Mouse (Mus musculus) small intestine, adult 2 months (tissue): ENCODE measurements at regions not wholly inside any gene's neighbourhood (a gene's known extent, or its start where the extent isn't known, plus 50 kb on each side); places are given as distances from the start of the nearest gene placed in this dataset.

Experiments
- H3K27ac ChIP-seq: fragments of 200-500 bp; 2 replicates; pipeline ENCODE4 v1.5.1; 2012; ENCODE audit warnings: low read depth, low read length, control low read depth, inconsistent platforms; ENCODE audit not compliant: insufficient read depth
- H3K27me3 ChIP-seq: fragments of 200-500 bp; 2 replicates; pipeline ENCODE4 v1.6.1; 2012; ENCODE audit warnings: mild to moderate bottlenecking, moderate library complexity, low read length, inconsistent platforms; ENCODE audit not compliant: control insufficient read depth, insufficient read depth
- H3K36me3 ChIP-seq: fragments of 200-500 bp; 2 replicates; pipeline ENCODE4 v1.6.1; 2012; ENCODE audit warnings: mild to moderate bottlenecking, low read length, control low read depth, inconsistent platforms; ENCODE audit not compliant: control insufficient read depth, insufficient read depth
- H3K4me1 ChIP-seq: fragments of 200-500 bp; 2 replicates; pipeline ENCODE4 v1.6.1; 2012; ENCODE audit warnings: low read length, inconsistent platforms, mixed read lengths; ENCODE audit not compliant: control insufficient read depth, insufficient read depth, insufficient read length
- H3K4me3 ChIP-seq: fragments of 200-500 bp; 2 replicates; pipeline ENCODE4 v1.5.1; 2012; ENCODE audit warnings: low read depth, mild to moderate bottlenecking, control low read depth, inconsistent platforms, low read length, moderate library complexity
- CTCF ChIP-seq: fragments of 200-500 bp; IDR thresholded peaks from 2 replicates; pipeline ENCODE4 v1.5.1; 2012; ENCODE audit warnings: low read depth, mild to moderate bottlenecking, control low read depth, inconsistent platforms, low read length, moderate library complexity, mixed read lengths; ENCODE audit not compliant: insufficient replicate concordance, insufficient read length; ENCODE audit errors: extremely low read depth
- POLR2A ChIP-seq: fragments of 200-500 bp; IDR thresholded peaks from 2 replicates; pipeline ENCODE4 v1.6.1; 2012; ENCODE audit warnings: low read depth, mild to moderate bottlenecking, control low read depth, inconsistent platforms, low read length, moderate library complexity
- WGBS: fragments of 180-500 bp; shearing (Covaris S2); methylation state at CpG from one replicate; pipeline ENCODE4 v1.1.7; 2018; 5-methylcytosine and 5-hydroxymethylcytosine counted together

DNA sequence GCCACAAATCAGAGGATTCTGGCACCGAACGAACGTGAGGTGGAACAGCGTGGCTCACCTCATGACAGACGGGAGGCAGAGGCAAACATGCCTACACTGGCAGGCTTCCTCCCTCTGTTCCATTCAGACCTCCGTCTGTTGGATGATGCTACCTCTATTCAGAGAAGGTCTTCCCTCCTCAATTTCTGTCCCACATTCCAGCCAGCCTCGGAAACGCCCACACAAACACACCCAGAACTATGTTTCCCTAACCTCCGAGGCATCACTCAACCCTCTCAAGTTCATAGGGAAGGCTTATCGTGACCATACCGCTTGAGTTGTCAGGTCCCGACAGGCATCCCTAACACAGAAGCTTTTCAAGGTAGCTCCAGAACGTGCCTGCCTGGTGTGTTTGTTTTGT lies 68.3 kb upstream of the Tgif1 start:
- no peaks in the 10 kb centered on the region for H3K4me1 ChIP-seq
- no peak overlapping the region for H3K4me3 ChIP-seq
- whole genome bisulfite sequencing, result 51% methylated on average over 13 of the region's 13 CpGs
- no peak for TF ChIP-seq POLR2A
- TF ChIP-seq CTCF, result no peak
- H3K27ac ChIP-seq, result no peak overlapping the region
- no peaks in the 10 kb centered on the region for H3K27me3 ChIP-seq
- H3K36me3 ChIP-seq, result no peaks in the 10 kb centered on the region

GRCm38 (mm10) chr17:70920181-70920580 lies 66.8 kb upstream of the Tgif1 start:
- Histone ChIP-seq H3K36me3 (no peaks in the 10 kb centered on the region), H3K4me3 (no peak overlapping the region), H3K27ac (no peak overlapping the region), H3K27me3 (no peaks in the 10 kb centered on the region), H3K4me1 (no peaks in the 10 kb centered on the region)
- TF ChIP-seq POLR2A (no peak), CTCF (no peak)

DNA sequence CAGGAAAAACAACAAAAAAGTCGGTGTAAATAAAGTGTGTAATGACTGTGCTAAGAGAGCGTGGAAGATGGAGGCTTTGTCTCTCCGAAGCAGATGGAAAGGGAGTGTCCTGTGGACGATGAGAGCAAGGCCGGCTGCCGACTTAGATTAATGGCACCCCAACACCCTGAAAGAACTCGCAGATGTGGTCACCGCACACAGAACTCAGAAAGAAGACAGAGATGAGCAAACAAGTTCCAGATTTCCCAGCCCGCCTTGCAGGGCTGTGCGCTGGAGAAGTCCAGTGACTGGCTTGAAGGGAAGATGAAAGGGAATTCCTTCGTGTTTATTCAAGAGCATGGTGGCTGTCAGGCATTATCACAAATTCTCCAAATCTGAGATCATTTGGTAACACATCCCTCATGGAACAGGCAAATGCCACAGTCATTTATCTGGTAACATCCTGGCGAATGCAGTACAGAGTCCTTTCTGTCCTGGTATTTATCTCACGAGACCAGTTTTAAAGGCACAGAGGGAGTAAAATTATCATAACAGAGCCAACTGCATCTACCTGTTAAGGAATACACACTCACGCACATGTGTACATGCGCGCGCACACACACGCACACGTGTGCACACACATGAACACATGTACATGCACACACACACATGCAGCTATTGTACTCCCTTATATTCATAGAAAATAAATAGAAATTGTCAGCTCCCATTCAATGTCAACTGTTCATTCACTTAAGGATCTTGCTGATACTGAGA lies 64.0 kb upstream of the Tgif1 start:
- Histone ChIP-seq H3K27ac (no peak overlapping the region), H3K27me3 (no peaks in the 10 kb centered on the region), H3K4me1 (no peaks in the 10 kb centered on the region), H3K4me3 (no peak overlapping the region), H3K36me3 (no peaks in the 10 kb centered on the region)
- WGBS, result 72% methylated on average over 19 of the region's 19 CpGs
- TF ChIP-seq CTCF, result no peak
- TF ChIP-seq POLR2A, result no peak

DNA sequence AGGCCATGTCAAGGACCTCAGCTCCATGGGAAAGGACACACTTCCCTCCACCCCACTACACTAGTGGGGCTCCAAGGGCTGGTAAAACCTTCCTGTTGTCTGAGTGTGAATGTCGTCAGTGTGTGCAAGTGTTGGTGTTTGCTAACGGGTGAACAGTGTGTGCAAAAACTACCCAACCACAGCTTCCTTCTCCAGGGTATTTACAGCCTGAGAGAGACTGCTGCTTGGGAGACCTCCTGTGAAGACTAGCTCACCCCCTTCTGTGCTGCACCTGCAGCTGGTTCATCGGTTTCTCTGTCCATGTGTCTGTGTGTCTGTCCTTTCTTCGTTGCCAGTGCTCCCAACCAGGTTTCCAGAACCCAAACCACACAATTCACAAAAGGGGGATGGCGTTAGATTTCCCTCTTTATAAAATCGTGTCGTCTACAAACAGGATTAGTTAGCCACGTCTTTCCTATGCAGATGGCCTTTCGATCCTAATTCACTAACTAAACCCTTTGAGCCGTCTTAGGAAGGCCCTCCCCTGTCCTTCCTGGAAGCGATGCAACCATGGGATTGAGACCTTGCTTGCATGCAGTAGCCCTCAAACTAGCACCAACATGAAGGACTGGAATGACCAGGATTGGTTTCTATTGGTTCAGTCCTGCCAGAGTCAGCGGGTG lies 62.9 kb upstream of the Tgif1 start:
- WGBS, result 82% methylated on average over 12 of the region's 12 CpGs
- Histone ChIP-seq H3K27me3 (no peaks in the 10 kb centered on the region), H3K36me3 (no peaks in the 10 kb centered on the region), H3K4me3 (no peak overlapping the region), H3K4me1 (no peaks in the 10 kb centered on the region), H3K27ac (no peak overlapping the region)
- TF ChIP-seq POLR2A, result no peak
- TF ChIP-seq CTCF, result no peak

DNA sequence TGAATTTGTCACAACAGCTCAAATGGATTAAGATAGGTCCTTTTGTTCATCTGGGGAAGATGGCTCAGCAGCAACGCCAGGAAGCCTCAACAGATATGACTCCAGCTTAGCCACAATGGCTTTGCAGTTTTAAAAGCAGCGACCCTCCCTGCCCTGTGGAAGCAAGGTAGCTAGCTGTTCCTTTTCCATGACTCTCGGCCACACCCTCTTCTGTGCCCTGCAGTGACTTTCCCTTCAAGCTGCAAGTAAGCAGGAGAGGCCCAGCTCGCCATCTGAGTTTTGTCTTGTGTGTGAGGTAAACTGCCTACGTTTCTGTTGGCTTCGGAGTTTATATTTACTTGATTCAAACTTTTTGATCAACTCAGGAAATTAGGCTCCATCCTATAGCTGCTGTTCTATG lies 62.1 kb upstream of the Tgif1 start:
- Histone ChIP-seq H3K4me1 (no peaks in the 10 kb centered on the region), H3K36me3 (no peaks in the 10 kb centered on the region), H3K4me3 (no peak overlapping the region), H3K27ac (no peak overlapping the region), H3K27me3 (no peaks in the 10 kb centered on the region)
- 66% methylated on average over 6 of the region's 6 CpGs for WGBS
- TF ChIP-seq POLR2A, result no peak
- TF ChIP-seq CTCF, result no peak

DNA sequence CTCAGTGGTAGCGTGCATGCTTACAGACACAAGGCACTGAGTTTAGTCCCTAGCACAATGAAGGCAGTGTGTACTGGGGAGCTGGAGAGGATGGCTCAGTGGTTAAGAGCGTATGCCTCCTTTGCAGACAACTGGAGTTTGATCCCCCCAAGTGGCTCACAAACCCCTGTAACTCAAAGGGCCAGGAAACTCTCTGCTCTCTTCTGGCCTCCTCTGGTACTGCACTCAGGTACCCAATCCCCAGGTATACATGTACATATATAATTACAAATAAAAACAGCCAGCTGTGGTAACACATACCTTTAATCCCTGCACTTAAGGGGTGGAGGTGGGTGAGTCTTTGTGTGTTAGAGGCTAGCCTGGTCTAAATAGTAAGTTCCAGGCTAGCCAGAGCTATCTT lies 56.9 kb upstream of the Tgif1 start:
- TF ChIP-seq POLR2A (no peak), CTCF (peak; percentile 10; the same call in 1 of the 2 replicates)
- no peaks in the 10 kb centered on the region for H3K4me1 ChIP-seq
- no peak overlapping the region for H3K4me3 ChIP-seq
- H3K27me3 ChIP-seq, result no peaks in the 10 kb centered on the region
- no peak overlapping the region for H3K27ac ChIP-seq
- WGBS, result 90% methylated on average over 2 of the region's 2 CpGs
- H3K36me3 ChIP-seq, result no peaks in the 10 kb centered on the region

DNA sequence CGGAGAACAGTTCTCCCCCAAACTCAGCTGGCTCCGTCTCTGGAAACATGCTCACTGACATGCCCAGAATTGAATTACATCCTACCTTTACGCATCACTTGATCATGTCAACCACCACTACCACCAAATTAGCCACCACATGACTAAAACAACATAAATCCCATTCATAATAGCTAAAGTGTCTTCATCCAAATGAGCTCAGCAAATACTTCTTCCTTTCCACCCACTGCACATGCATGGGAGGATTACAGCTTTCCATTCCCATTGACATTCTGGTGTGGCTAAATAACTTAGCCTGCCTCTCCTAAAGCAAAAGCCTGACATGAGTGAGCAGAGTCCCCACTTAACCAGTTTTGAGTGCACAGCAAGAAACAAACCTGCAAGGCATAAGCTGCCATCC lies 56.2 kb upstream of the Tgif1 start:
- WGBS, result 86% methylated on average over 3 of the region's 3 CpGs
- Histone ChIP-seq H3K4me1 (no peaks in the 10 kb centered on the region), H3K4me3 (no peak overlapping the region), H3K36me3 (no peaks in the 10 kb centered on the region), H3K27ac (no peak overlapping the region), H3K27me3 (no peaks in the 10 kb centered on the region)
- TF ChIP-seq CTCF (no peak), POLR2A (no peak)

- WGBS, result 88% methylated on average over 2 of the region's 2 CpGs
- Histone ChIP-seq H3K27ac (no peak overlapping the region), H3K4me1 (no peaks in the 10 kb centered on the region), H3K4me3 (no peak overlapping the region), H3K36me3 (no peaks in the 10 kb centered on the region), H3K27me3 (no peaks in the 10 kb centered on the region)
- TF ChIP-seq POLR2A, result no peak
- TF ChIP-seq CTCF, result no peak
Measured at GRCm38 (mm10) chr17:70908328-70908727, 55.0 kb upstream of the Tgif1 start.
